Mouse (Mus musculus): ENCODE results near the gene Arnt.

GRCm38 (mm10) chr3:95531025-95531424, 96.8 kb downstream of the Arnt start:
- TF ChIP-seq POLR2A (IDR thresholded peaks at IDR 0.05; ENCODE audit: borderline replicate concordance, low read depth, low read length), result no peak
- no peak for TF ChIP-seq CTCF (IDR thresholded peaks at IDR 0.05; ENCODE audit: low read depth, low read length)

Data from bone marrow macrophage, adult 2 months (primary cell).